Mouse (Mus musculus): ENCODE measurements at regions not wholly inside any gene's neighbourhood (a gene's known extent, or its start where the extent isn't known, plus 50 kb on each side); places are given as distances from the start of the nearest gene placed in this dataset.

- Histone ChIP-seq H3K4me1 (ENCODE audit: control insufficient read depth in 2 of 2, insufficient read depth in 2 of 2, low read length in 2 of 2, poor library complexity in 1 of 2) (no peaks in the 10 kb centered on the region), H3K36me3 (ENCODE audit: control insufficient read depth, insufficient read depth, low read length, poor library complexity, severe bottlenecking) (no peaks in the 10 kb centered on the region), H3K4me3 (ENCODE audit: insufficient read depth in 1 of 2, low read depth in 1 of 2, low read length in 2 of 2, poor library complexity in 1 of 2, severe bottlenecking in 1 of 2) (no peak overlapping the region), H3K9ac (ENCODE audit: insufficient read depth, low read depth, low read length, poor library complexity, severe bottlenecking) (no peak overlapping the region), H3K27ac (ENCODE audit: insufficient read depth, low read depth, low read length, poor library complexity, severe bottlenecking) (no peak overlapping the region), H3K9me3 (ENCODE audit: control insufficient read depth, insufficient read depth, low read depth, low read length) (no peaks in the 10 kb centered on the region)
- no peak for TF ChIP-seq ZC3H11A (IDR thresholded peaks at IDR 0.05; ENCODE audit: borderline replicate concordance, low read depth, low read length)
- TF ChIP-seq HCFC1 (IDR thresholded peaks at IDR 0.05; ENCODE audit: borderline replicate concordance, insufficient read depth, low read length), result no peak
- TF ChIP-seq MAFK (IDR thresholded peaks at IDR 0.05; ENCODE audit: insufficient read depth, low read depth, low read length), result no peak
- no peak for TF ChIP-seq CHD2 (IDR thresholded peaks at IDR 0.05; ENCODE audit: low read depth, low read length)
- no peak for TF ChIP-seq ZNF384 (IDR thresholded peaks at IDR 0.05; ENCODE audit: low read depth, low read length)
- DNase-seq (ENCODE audit: low read depth, low spot score), result no peak
- in situ Hi-C loops (cut with MboI; ENCODE audit: low sequenced_read_pairs in 2 of 2, unreplicated experiment in 2 of 2), result no loop called here
Observed at GRCm38 (mm10) chr2:92721951-92722350, 122.4 kb downstream of the Chst1 start.

DNA sequence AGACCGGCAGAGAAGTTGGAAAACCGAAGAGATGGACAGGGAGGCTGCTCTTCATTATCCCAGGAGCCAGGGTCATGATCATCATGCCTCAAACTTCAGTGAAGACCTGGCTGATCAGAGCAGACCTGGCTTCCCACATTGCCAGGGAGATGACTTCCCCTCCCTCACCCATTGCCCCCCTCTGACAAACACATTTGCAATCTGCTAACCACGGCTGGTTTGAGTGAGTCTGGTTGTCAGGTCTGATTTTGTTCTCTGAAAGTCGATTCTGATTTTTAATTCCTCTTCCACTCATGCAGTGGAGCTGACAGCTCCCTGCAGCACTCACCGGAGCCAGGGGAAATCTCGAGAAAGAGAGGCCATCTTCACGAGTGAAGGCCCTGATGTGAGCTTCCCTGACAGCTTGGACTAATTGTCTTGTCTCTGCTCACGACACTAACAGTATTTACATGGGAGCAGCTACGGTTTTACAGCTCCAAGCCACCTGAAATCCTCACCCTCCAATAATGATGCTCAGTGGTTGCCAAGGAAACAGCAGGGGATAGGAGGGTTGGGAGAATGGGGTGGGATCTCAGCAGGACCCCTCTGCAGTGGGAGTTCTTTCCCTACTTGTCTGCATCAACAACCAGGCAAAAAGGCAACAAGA is 124.2 kb downstream of the Chst1 start:
- H3K4me3 ChIP-seq (ENCODE audit: insufficient read depth in 1 of 2, low read depth in 1 of 2, low read length in 2 of 2, poor library complexity in 1 of 2, severe bottlenecking in 1 of 2), result no peak overlapping the region
- TF ChIP-seq ZC3H11A (IDR thresholded peaks at IDR 0.05; ENCODE audit: borderline replicate concordance, low read depth, low read length) (no peak), ZNF384 (IDR thresholded peaks at IDR 0.05; ENCODE audit: low read depth, low read length) (no peak), MAFK (IDR thresholded peaks at IDR 0.05; ENCODE audit: insufficient read depth, low read depth, low read length) (no peak), CHD2 (IDR thresholded peaks at IDR 0.05; ENCODE audit: low read depth, low read length) (no peak), HCFC1 (IDR thresholded peaks at IDR 0.05; ENCODE audit: borderline replicate concordance, insufficient read depth, low read length) (no peak)
- H3K9ac ChIP-seq (ENCODE audit: insufficient read depth, low read depth, low read length, poor library complexity, severe bottlenecking), result no peak overlapping the region
- no peak overlapping the region for H3K27ac ChIP-seq (ENCODE audit: insufficient read depth, low read depth, low read length, poor library complexity, severe bottlenecking)
- DNase-seq (ENCODE audit: low read depth, low spot score), result no peak
- no peaks in the 10 kb centered on the region for H3K36me3 ChIP-seq (ENCODE audit: control insufficient read depth, insufficient read depth, low read length, poor library complexity, severe bottlenecking)
- in situ Hi-C loops (cut with MboI; ENCODE audit: low sequenced_read_pairs in 2 of 2, unreplicated experiment in 2 of 2), result no loop called here
- H3K9me3 ChIP-seq (ENCODE audit: control insufficient read depth, insufficient read depth, low read depth, low read length), result no peaks in the 10 kb centered on the region
- no peaks in the 10 kb centered on the region for H3K4me1 ChIP-seq (ENCODE audit: control insufficient read depth in 2 of 2, insufficient read depth in 2 of 2, low read length in 2 of 2, poor library complexity in 1 of 2)

DNA sequence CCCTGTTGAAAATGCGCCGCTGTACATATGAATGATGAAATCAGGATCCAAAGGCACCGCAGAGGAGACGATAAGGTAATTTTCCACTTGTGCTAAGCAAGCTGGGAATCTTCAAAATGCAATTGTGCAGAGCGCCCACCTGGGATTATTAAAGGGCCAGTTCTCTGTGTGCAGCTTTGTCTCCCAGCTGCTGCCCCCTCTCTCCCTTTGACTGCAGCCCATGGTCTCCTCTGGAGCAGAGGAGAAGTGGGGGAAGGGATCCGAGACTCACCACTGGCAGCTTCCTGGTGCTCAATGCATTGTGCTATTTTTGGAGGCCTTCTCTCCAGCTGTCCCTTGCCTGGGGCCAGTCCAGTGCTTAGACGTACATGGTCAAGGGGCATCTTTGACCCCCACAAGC is 127.1 kb downstream of the Chst1 start:
- Histone ChIP-seq H3K9ac (ENCODE audit: insufficient read depth, low read depth, low read length, poor library complexity, severe bottlenecking) (no peak overlapping the region), H3K27ac (ENCODE audit: insufficient read depth, low read depth, low read length, poor library complexity, severe bottlenecking) (no peak overlapping the region), H3K4me1 (ENCODE audit: control insufficient read depth in 2 of 2, insufficient read depth in 2 of 2, low read length in 2 of 2, poor library complexity in 1 of 2) (no peaks in the 10 kb centered on the region), H3K4me3 (ENCODE audit: insufficient read depth in 1 of 2, low read depth in 1 of 2, low read length in 2 of 2, poor library complexity in 1 of 2, severe bottlenecking in 1 of 2) (no peak overlapping the region), H3K36me3 (ENCODE audit: control insufficient read depth, insufficient read depth, low read length, poor library complexity, severe bottlenecking) (no peaks in the 10 kb centered on the region), H3K9me3 (ENCODE audit: control insufficient read depth, insufficient read depth, low read depth, low read length) (no peaks in the 10 kb centered on the region)
- in situ Hi-C loops (cut with MboI; ENCODE audit: low sequenced_read_pairs in 2 of 2, unreplicated experiment in 2 of 2), result no loop called here
- TF ChIP-seq ZC3H11A (IDR thresholded peaks at IDR 0.05; ENCODE audit: borderline replicate concordance, low read depth, low read length) (no peak), CHD2 (IDR thresholded peaks at IDR 0.05; ENCODE audit: low read depth, low read length) (no peak), ZNF384 (IDR thresholded peaks at IDR 0.05; ENCODE audit: low read depth, low read length) (no peak), HCFC1 (IDR thresholded peaks at IDR 0.05; ENCODE audit: borderline replicate concordance, insufficient read depth, low read length) (no peak)
- DNase-seq (ENCODE audit: low read depth, low spot score), result no peak

GRCm38 (mm10) chr2:92727241-92727640 is 127.7 kb downstream of the Chst1 start:
- Histone ChIP-seq H3K4me3 (ENCODE audit: insufficient read depth in 1 of 2, low read depth in 1 of 2, low read length in 2 of 2, poor library complexity in 1 of 2, severe bottlenecking in 1 of 2) (no peak overlapping the region), H3K4me1 (ENCODE audit: control insufficient read depth in 2 of 2, insufficient read depth in 2 of 2, low read length in 2 of 2, poor library complexity in 1 of 2) (no peaks in the 10 kb centered on the region), H3K36me3 (ENCODE audit: control insufficient read depth, insufficient read depth, low read length, poor library complexity, severe bottlenecking) (no peaks in the 10 kb centered on the region), H3K9me3 (ENCODE audit: control insufficient read depth, insufficient read depth, low read depth, low read length) (no peaks in the 10 kb centered on the region), H3K9ac (ENCODE audit: insufficient read depth, low read depth, low read length, poor library complexity, severe bottlenecking) (no peak overlapping the region), H3K27ac (ENCODE audit: insufficient read depth, low read depth, low read length, poor library complexity, severe bottlenecking) (no peak overlapping the region)
- DNase-seq (ENCODE audit: low read depth, low spot score), result no peak
- no peak for TF ChIP-seq CHD2 (IDR thresholded peaks at IDR 0.05; ENCODE audit: low read depth, low read length)
- TF ChIP-seq HCFC1 (IDR thresholded peaks at IDR 0.05; ENCODE audit: borderline replicate concordance, insufficient read depth, low read length), result no peak
- TF ChIP-seq MAFK (IDR thresholded peaks at IDR 0.05; ENCODE audit: insufficient read depth, low read depth, low read length), result no peak
- no peak for TF ChIP-seq ZNF384 (IDR thresholded peaks at IDR 0.05; ENCODE audit: low read depth, low read length)
- TF ChIP-seq ZC3H11A (IDR thresholded peaks at IDR 0.05; ENCODE audit: borderline replicate concordance, low read depth, low read length), result no peak
- in situ Hi-C loops (cut with MboI; ENCODE audit: low sequenced_read_pairs in 2 of 2, unreplicated experiment in 2 of 2), result no loop called here

Data from ES-E14 (cell line).